Mouse (Mus musculus): ENCODE measurements around the gene Pde5a. TPM values are rescaled to one million over a fixed set of nuclear protein-coding genes. Genes with fewer than 3 reads are reported as not detected.

Pde5a gene
- polyA plus RNA-seq, 1 experiment from 2014 or later: 0.90 TPM

- H3K27me3 ChIP-seq: no peaks in the 10 kb centered on the region
- no peak for TF ChIP-seq CTCF (IDR thresholded peaks at IDR 0.05)
- POLR2A ChIA-PET: interaction anchor here (1.2 kb wide), 1 partner anchor 17 kb away, joined by 3 read pairs; no protein-coding TSS in a partner anchor
- no peak for DNase-seq (ENCODE audit: low read depth, low spot score)
- CTCF ChIA-PET: interaction anchor here (1.3 to 1.4 kb wide), 2 partner anchors 27 to 239 kb away, joined by 3 to 5 read pairs; no protein-coding TSS in a partner anchor
- in situ Hi-C loops (cut with MboI; ENCODE audit: low pct_unique_long_range_greater_than_20kb): no loop called here
- ATAC-seq: no peak
Measured at GRCm38 (mm10) chr3:122876870-122877269, 148.1 kb downstream of the Pde5a start.

DNA sequence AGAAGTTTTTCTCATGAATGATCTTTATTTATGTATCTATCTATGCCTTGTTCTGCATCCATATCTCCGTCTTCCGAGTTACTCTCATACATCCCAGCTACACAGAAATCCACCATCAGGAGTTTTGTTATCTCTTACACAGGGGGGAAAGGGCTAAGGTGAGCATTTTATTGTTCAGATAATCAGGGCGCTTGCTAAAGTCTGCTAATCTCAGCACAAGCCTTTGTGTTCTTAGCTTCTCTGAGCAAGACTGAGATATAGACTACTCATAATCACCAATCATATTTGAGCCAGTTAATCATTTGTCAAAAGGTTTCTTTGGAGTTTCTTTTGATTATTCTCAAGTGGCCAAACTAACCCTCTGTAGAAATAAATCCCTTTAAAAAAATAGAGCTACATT, 148.8 kb downstream of the Pde5a start:
- CTCF ChIA-PET: interaction anchor here (0.9 to 1.5 kb wide), 4 partner anchors 10 to 238 kb away, joined by 3 to 5 read pairs (median 4); no protein-coding TSS in a partner anchor
- ATAC-seq (no peak), DNase-seq (ENCODE audit: low read depth, low spot score) (no peak)
- H3K27me3 ChIP-seq: no peaks in the 10 kb centered on the region
- POLR2A ChIA-PET: no interaction called here
- TF ChIP-seq CTCF (IDR thresholded peaks at IDR 0.05): no peak
- in situ Hi-C loops (cut with MboI; ENCODE audit: low pct_unique_long_range_greater_than_20kb): no loop called here

GRCm38 (mm10) chr3:122878705-122879315, 150.1 kb downstream of the Pde5a start:
- H3K27me3 ChIP-seq: no peaks in the 10 kb centered on the region
- ChIA-PET CTCF (interaction anchor here (0.8 to 1.5 kb wide), 3 partner anchors 9 to 25 kb away, joined by 3 to 5 read pairs (median 4); no protein-coding TSS in a partner anchor), POLR2A (no interaction called here)
- ATAC-seq: no peak
- TF ChIP-seq CTCF (IDR thresholded peaks at IDR 0.05): no peak
- in situ Hi-C loops (cut with MboI; ENCODE audit: low pct_unique_long_range_greater_than_20kb): no loop called here
- DNase-seq (ENCODE audit: low read depth, low spot score): no peak

GRCm38 (mm10) chr3:122887505-122888301, 159.0 kb downstream of the Pde5a start:
- ChIA-PET POLR2A (interaction anchor here (1.2 kb wide), 1 partner anchor 58 kb away, joined by 3 read pairs; no protein-coding TSS in a partner anchor), CTCF (interaction anchor here (0.7 to 3.5 kb wide), 8 partner anchors 9 to 32 kb away, joined by 3 to 13 read pairs (median 4); no protein-coding TSS in a partner anchor)
- DNase-seq (ENCODE audit: low read depth, low spot score) (no peak), ATAC-seq (no peak)
- TF ChIP-seq CTCF (IDR thresholded peaks at IDR 0.05): no peak
- in situ Hi-C loops (cut with MboI; ENCODE audit: low pct_unique_long_range_greater_than_20kb): no loop called here
- no peaks in the 10 kb centered on the region for H3K27me3 ChIP-seq

- H3K27me3 ChIP-seq: no peaks in the 10 kb centered on the region
- in situ Hi-C loops (cut with MboI; ENCODE audit: low pct_unique_long_range_greater_than_20kb): no loop called here
- ChIA-PET CTCF (interaction anchor here (0.7 to 2.0 kb wide), 6 partner anchors 8 to 32 kb away, joined by 3 to 5 read pairs (median 4); no protein-coding TSS in a partner anchor), POLR2A (interaction anchor here (1.2 kb wide), 1 partner anchor 58 kb away, joined by 3 read pairs; no protein-coding TSS in a partner anchor)
- ATAC-seq: peak; percentile 57
- peak; percentile 20 for DNase-seq (ENCODE audit: low read depth, low spot score)
- TF ChIP-seq CTCF (IDR thresholded peaks at IDR 0.05): no peak
Measured at GRCm38 (mm10) chr3:122888371-122888819, 159.6 kb downstream of the Pde5a start.

DNA sequence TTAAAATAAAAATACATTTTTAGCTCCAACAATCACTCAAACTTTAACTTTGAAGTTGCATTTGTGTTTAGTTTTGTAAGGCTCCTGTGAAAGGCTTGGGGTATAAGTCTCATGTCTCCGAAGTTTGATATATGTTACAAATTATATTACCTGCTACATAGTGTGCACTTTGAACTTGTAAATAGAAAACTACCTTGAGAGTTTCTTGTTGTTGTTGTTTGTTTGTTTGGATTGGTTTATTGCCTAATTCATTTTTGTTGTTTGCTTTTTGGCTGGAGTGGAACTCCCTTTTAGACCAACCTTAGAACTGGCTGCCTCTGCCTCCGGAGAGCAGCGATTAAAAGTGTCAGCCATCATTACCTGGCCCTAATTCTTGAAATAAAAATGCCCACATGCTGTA, 166.0 kb downstream of the Pde5a start, which contains the start of gene Fabp2:
TSS of gene Fabp2 (plus strand) at position 301 of the 400 bp plus-strand sequence.
- in situ Hi-C loops (cut with MboI; ENCODE audit: low pct_unique_long_range_greater_than_20kb): no loop called here
- ChIA-PET CTCF (interaction anchor here (0.9 kb wide), 1 partner anchor 9 kb away, joined by 4 read pairs; no protein-coding TSS in a partner anchor), POLR2A (no interaction called here)
- no peaks in the 10 kb centered on the region for H3K27me3 ChIP-seq
- TF ChIP-seq CTCF (IDR thresholded peaks at IDR 0.05): no peak
- no peak for DNase-seq (ENCODE audit: low read depth, low spot score)
- no peak for ATAC-seq

GRCm38 (mm10) chr3:122895189-122895731, 166.5 kb downstream of the Pde5a start:
- CTCF ChIA-PET: interaction anchor here (0.7 to 0.9 kb wide), 2 partner anchors 9 to 49 kb away, joined by 3 to 4 read pairs; no protein-coding TSS in a partner anchor
- POLR2A ChIA-PET: no interaction called here

DNA sequence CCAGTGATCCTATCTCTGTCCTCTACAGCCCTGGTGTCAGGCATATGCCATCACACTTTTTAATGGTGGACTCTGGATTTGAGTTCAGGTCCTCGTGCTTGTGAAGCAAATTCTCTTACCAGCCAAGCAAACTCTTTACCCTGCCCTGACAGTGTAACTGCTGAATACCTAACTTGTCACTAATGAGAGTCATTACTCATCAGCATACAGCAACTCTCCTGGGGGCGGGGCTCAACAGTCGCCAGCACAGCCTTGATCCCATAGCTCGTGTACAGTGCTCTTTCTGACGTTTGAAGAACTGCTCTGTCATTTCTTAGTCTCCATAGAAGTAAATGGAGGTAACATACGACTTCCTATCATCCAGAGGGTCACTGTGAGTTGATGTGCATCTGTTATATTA, 169.5 kb downstream of the Pde5a start:
- in situ Hi-C loops (cut with MboI; ENCODE audit: low pct_unique_long_range_greater_than_20kb): no loop called here
- ChIA-PET CTCF (interaction anchor here (0.8 kb wide), 1 partner anchor 9 kb away, joined by 3 read pairs; no protein-coding TSS in a partner anchor), POLR2A (no interaction called here)
- DNase-seq (ENCODE audit: low read depth, low spot score) (no peak), ATAC-seq (no peak)
- no peaks in the 10 kb centered on the region for H3K27me3 ChIP-seq
- no peak for TF ChIP-seq CTCF (IDR thresholded peaks at IDR 0.05)

More at GRCm38 (mm10) chr3:122895189-122895731, 166.5 kb downstream of the Pde5a start:
- ATAC-seq (no peak), DNase-seq (ENCODE audit: low read depth, low spot score) (no peak)
- in situ Hi-C loops (cut with MboI; ENCODE audit: low pct_unique_long_range_greater_than_20kb): no loop called here
- no peak for TF ChIP-seq CTCF (IDR thresholded peaks at IDR 0.05)
- H3K27me3 ChIP-seq: no peaks in the 10 kb centered on the region

DNA sequence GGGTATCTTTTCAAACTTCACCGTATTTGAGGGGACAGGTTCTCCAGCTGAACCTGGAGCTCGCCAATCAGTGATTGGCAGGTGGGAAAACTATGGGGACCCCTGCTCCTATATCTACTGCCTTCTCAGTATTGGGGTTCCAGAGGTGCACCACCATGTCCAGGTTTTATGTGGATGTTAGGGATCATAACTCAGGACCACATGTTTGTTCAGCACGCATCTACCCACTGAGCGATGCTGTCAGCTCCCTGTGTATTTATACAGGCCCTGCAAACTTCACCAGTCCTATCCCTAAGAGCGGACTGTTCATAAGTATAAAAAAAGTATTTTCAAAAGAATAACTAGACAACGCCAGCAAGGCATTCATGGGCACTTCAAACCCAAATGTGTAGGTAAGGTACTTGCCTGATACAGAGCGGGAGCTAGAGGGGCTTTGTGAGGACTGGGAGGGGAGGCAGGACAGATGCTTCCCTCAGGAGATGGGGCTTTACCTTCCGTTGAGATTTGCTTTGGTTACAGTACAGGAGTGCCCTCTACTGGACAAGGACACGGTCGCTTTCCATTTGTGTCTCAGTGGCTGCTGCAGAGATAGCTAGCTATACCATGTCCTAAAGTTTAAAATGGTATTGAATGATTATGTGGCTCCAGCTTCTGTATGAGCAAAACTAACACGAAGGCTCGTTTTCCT, 175.1 kb downstream of the Pde5a start:
- ChIA-PET POLR2A (no interaction called here), CTCF (interaction anchor here (0.6 to 2.1 kb wide), 14 partner anchors 9 to 267 kb away, joined by 3 to 11 read pairs (median 4); partner anchors contain the start of genes 1810037I17Rik and Fabp2)
- peak; percentile 67 for ATAC-seq
- H3K27me3 ChIP-seq: no peaks in the 10 kb centered on the region
- TF ChIP-seq CTCF (IDR thresholded peaks at IDR 0.05): peak; percentile 91
- DNase-seq (ENCODE audit: low read depth, low spot score): no peak
- in situ Hi-C loops (cut with MboI; ENCODE audit: low pct_unique_long_range_greater_than_20kb): loop anchor here (5.0 to 25.0 kb wide), 2 partner anchors 262 to 592 kb away; no protein-coding TSS in a partner anchor
